Mouse (Mus musculus): ENCODE data around the gene Epm2a. TPM values are rescaled to one million over a fixed set of nuclear protein-coding genes. Genes with fewer than 3 reads are reported as not detected.

The Epm2a gene
- total and polyA plus RNA-seq, 2 experiments from 2014 or later, result 1.3 to 13.3 TPM

DNA sequence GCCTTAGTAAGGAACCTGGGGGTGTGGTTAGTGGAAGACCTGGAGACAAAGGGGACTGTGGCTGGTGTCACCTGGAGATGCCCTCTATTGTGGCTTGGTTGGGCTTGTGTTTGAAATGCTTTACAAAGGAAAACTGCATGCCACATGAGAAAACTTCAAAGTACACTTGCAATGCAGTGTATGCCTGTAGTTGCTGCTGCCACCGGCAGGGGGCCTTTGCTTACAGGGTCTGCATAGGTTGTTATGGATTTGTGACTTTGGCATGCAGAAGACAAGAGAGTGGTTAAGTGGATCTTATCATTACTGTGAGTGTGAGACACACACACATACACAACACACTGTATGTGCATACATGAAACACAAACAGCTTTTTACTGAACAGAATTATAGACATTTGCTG, 114.2 kb downstream of the Epm2a start:
- no peak overlapping the region for H3K9ac ChIP-seq (replicated peaks; ENCODE audit: low read depth, low read length)
- H3K4me3 ChIP-seq (ENCODE audit: low read depth, low read length), result no peak overlapping the region
- WGBS, result 23% methylated on average over 1 of the region's 1 CpGs
- H3K27ac ChIP-seq (ENCODE audit: low read depth), result no peak overlapping the region
- H3K4me1 ChIP-seq (ENCODE audit: control insufficient read depth, insufficient read depth), result no peaks in the 10 kb centered on the region
- no peak overlapping the region for H3K4me2 ChIP-seq (ENCODE audit: low read depth, low read length)
- 0 out of 2 replicates have a peak, but pooled peaks cover 5% of the 10 kb centered on the region for H3K36me3 ChIP-seq (replicated peaks; ENCODE audit: control insufficient read depth, insufficient read depth, low read length)
- H3K27me3 ChIP-seq (ENCODE audit: control insufficient read depth, insufficient read depth, low read length), result no peaks in the 10 kb centered on the region
- TF ChIP-seq EP300 (IDR thresholded peaks at IDR 0.05; ENCODE audit: low read depth), result no peak
- DNase-seq (ENCODE audit: low spot score) (no peak), ATAC-seq (ENCODE audit: insufficient read depth, low read depth) (no peak)
- H3K9me3 ChIP-seq (replicated peaks; ENCODE audit: control insufficient read depth, low read length), result no peaks in the 10 kb centered on the region

DNA sequence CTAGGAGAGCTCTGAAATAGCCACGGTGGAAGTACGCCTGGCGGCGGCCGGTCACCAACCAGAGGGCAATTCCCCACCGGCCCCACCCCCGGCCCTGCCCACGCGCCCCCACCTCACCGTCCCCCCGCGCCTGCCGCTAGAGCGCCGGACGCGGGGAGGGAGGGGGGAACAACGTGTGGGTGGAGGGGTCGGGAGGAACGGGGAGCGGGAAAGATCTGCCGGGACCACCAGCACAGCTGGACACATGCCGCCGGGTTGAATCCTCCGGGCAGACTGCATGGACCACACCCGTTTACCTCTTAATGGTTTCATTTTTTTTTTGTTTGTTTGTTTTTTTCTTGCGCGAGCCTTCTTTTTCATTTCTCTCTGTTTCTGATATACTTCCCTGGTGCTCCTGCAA, 148.8 kb downstream of the Epm2a start:
- Histone ChIP-seq H3K4me3 (ENCODE audit: low read depth, low read length) (no peak overlapping the region), H3K4me2 (ENCODE audit: low read depth, low read length) (no peak overlapping the region), H3K9me3 (replicated peaks; ENCODE audit: control insufficient read depth, low read length) (peaks cover 4% of the 10 kb centered on the region; the same call in 1 of the 2 replicates), H3K27ac (ENCODE audit: low read depth) (no peak overlapping the region), H3K27me3 (ENCODE audit: control insufficient read depth, insufficient read depth, low read length) (no peaks in the 10 kb centered on the region), H3K4me1 (ENCODE audit: control insufficient read depth, insufficient read depth) (no peaks in the 10 kb centered on the region), H3K36me3 (replicated peaks; ENCODE audit: control insufficient read depth, insufficient read depth, low read length) (no peaks in the 10 kb centered on the region), H3K9ac (replicated peaks; ENCODE audit: low read depth, low read length) (no peak overlapping the region)
- ATAC-seq (ENCODE audit: insufficient read depth, low read depth) (peak; percentile 100), DNase-seq (ENCODE audit: low spot score) (peak; percentile 95)
- 49% methylated on average over 28 of the region's 28 CpGs for WGBS
- no peak for TF ChIP-seq EP300 (IDR thresholded peaks at IDR 0.05; ENCODE audit: low read depth)
- no peak for TF ChIP-seq CTCF (IDR thresholded peaks at IDR 0.05; ENCODE audit: low read depth)

Other genes starting within 250 kb of the Epm2a start
- 7.3 and 12.3 TPM in 2 replicates for gene Shprh, start 194.0 kb upstream of the Epm2a start, total RNA-seq (2014; rRNA removed; ENCODE audit: low replicate concordance)
- 5.0 and 5.1 TPM in 2 replicates for gene Shprh, start 194.0 kb upstream of the Epm2a start, polyA plus RNA-seq (2015; fragmentation: Nextera tagmentation; extraction: Ambion mirVana)
- 11.4 and 11.9 TPM in 2 replicates for gene Fbxo30, start 62.1 kb upstream of the Epm2a start, total RNA-seq (2014; rRNA removed; ENCODE audit: low replicate concordance)
- 17.4 and 21.8 TPM in 2 replicates for gene Fbxo30, start 62.1 kb upstream of the Epm2a start, polyA plus RNA-seq (2015; fragmentation: Nextera tagmentation; extraction: Ambion mirVana)